Mouse (Mus musculus) liver, embryonic 11.5 days (tissue): ENCODE measurements around the gene Rnf24. TPM values are rescaled to one million over a fixed set of nuclear protein-coding genes. Genes with fewer than 3 reads are reported as not detected.
A peak's percentile ranks its signal among the peaks of the same experiment; 100 is the strongest.

Source experiments
- ATAC-seq: fragments of 200-750 bp; cut with Nextera tagmentation; replicated peaks from 2 replicates; pipeline ENCODE4 v1.8.0; 2017; ENCODE audit warnings: moderate number of reproducible peaks, mild to moderate bottlenecking, moderate TSS enrichment, moderate library complexity; ENCODE audit not compliant: low FRiP score
- DNase-seq: peaks from one replicate; pipeline ENCODE4 v3.0.0-alpha.2; 2017; ENCODE audit warnings: low spot score
- H3K27ac ChIP-seq: fragments of 300-500 bp; sonication (generic); 2 replicates; pipeline ENCODE4 v1.5.1; 2014; ENCODE audit warnings: mild to moderate bottlenecking, low read depth, low read length, control low read depth
- H3K27me3 ChIP-seq: fragments of 300-500 bp; sonication (generic); replicated peaks from 2 replicates; pipeline ENCODE4 v1.6.1; 2014; ENCODE audit warnings: low read length, mixed read lengths; ENCODE audit not compliant: control insufficient read depth, insufficient read depth
- H3K36me3 ChIP-seq: fragments of 300-500 bp; sonication (generic); 2 replicates; pipeline ENCODE4 v1.6.1; 2014; ENCODE audit warnings: mild to moderate bottlenecking, low read length, moderate library complexity, mixed read lengths; ENCODE audit not compliant: control insufficient read depth, insufficient read depth
- H3K4me1 ChIP-seq: fragments of 300-500 bp; sonication (generic); replicated peaks from 2 replicates; pipeline ENCODE4 v1.6.1; 2014; ENCODE audit warnings: low read length, mixed read lengths; ENCODE audit not compliant: control insufficient read depth, insufficient read depth
- H3K4me2 ChIP-seq: fragments of 300-500 bp; sonication (generic); 2 replicates; pipeline ENCODE4 v1.6.1; 2014; ENCODE audit warnings: mild to moderate bottlenecking, control low read depth, moderate library complexity
- H3K4me3 ChIP-seq: fragments of 300-500 bp; sonication (generic); 2 replicates; pipeline ENCODE4 v1.5.1; 2014; ENCODE audit warnings: low read depth, low read length, control low read depth
- H3K9ac ChIP-seq: fragments of 300-500 bp; sonication (generic); 2 replicates; pipeline ENCODE4 v1.6.1; 2014; ENCODE audit warnings: low read depth, low read length, control low read depth
- H3K9me3 ChIP-seq: fragments of 300-500 bp; sonication (generic); 2 replicates; pipeline ENCODE4 v1.6.1; 2016; ENCODE audit warnings: low read length, inconsistent platforms, mixed read lengths; ENCODE audit not compliant: control insufficient read depth
- WGBS: fragments of 180-500 bp; shearing (Covaris S2); extraction: QIAGEN DNeasy Blood & Tissue Kit; methylation state at CpG from one replicate; pipeline ENCODE4 v1.1.7; 2014; 5-methylcytosine and 5-hydroxymethylcytosine counted together
- polyA plus RNA-seq: library from polyadenylated mRNA; unstranded; fragments of >200 nt; fragmentation: Nextera tagmentation; extraction: Ambion mirVana; gene quantifications from 2 replicates; pipeline ENCODE4 v1.2.1, GENCODE M21; 2014

The Rnf24 gene
- polyA plus RNA-seq, 1 experiment from 2014 or later: 1.2 TPM

DNA sequence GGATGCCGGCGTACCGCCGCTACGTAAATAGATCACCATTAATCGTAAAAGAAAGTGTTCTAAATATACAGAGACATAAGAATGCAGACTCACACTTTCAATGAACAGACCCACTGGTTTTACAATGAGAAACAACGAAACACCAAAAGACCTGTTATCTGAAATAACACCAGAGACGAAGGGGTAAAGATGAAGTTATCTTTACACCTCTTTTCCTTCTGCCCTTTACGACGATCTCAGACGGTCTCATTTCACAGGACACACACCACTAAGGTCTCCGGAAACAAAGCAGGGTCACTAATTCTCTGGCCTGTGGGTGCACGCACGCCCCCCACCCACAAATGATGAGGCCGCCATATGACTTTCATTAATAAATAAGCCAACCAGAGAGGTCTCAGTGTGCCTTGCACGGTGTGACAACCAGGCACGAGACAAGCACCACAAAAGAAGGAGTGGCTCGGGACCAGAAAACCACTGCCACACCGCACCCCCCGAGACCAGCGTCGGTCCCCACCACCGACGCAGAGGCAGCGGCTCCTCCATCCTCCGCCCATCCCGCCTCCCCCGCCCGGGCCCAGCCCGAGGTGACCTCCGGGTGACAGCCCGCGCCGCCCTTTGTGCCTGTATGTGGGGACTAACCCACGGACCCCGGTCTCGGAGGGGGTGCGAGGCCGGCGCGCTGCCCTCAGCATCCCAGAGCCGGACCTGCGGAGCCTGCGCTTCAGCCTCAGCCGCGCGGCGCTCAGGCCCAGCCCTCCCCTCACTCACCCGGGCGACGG is 535 bp downstream of the Rnf24 start:
- no peaks in the 10 kb centered on the region for H3K9me3 ChIP-seq
- WGBS: 2% methylated on average over 49 of the region's 51 CpGs
- peak; percentile 69 for ATAC-seq
- peak overlapping the region; percentile 47 for H3K27ac ChIP-seq
- no peak for DNase-seq
- H3K4me2 ChIP-seq: peak overlapping the region; percentile 100
- peaks cover 9% of the 10 kb centered on the region for H3K4me1 ChIP-seq
- no peaks in the 10 kb centered on the region for H3K36me3 ChIP-seq
- H3K27me3 ChIP-seq: peaks cover 4% of the 10 kb centered on the region; the same call in 1 of the 2 replicates
- H3K4me3 ChIP-seq: peak overlapping the region; percentile 83
- H3K9ac ChIP-seq: peak overlapping the region; percentile 76

- Histone ChIP-seq H3K9me3 (no peaks in the 10 kb centered on the region), H3K4me1 (peaks cover 9% of the 10 kb centered on the region), H3K9ac (no peak overlapping the region; the same call in 1 of the 2 replicates), H3K27ac (no peak overlapping the region), H3K36me3 (no peaks in the 10 kb centered on the region), H3K4me2 (peak overlapping the region; percentile 100), H3K27me3 (peaks cover 4% of the 10 kb centered on the region; the same call in 1 of the 2 replicates), H3K4me3 (peak overlapping the region; percentile 83)
- DNase-seq (no peak), ATAC-seq (no peak)
- 30% methylated on average over 10 of the region's 10 CpGs for WGBS
These were observed 1.2 kb downstream of the Rnf24 start for GRCm38 (mm10) chr2:131351471-131351870.

- no peak overlapping the region for H3K4me2 ChIP-seq
- H3K27ac ChIP-seq: no peak overlapping the region
- no peak for DNase-seq
- peaks cover 9% of the 10 kb centered on the region for H3K4me1 ChIP-seq
- no peaks in the 10 kb centered on the region for H3K9me3 ChIP-seq
- peaks cover 4% of the 10 kb centered on the region; the same call in 1 of the 2 replicates for H3K27me3 ChIP-seq
- ATAC-seq: no peak
- H3K4me3 ChIP-seq: no peak overlapping the region
- 87% methylated on average over 6 of the region's 6 CpGs for WGBS
- H3K36me3 ChIP-seq: no peaks in the 10 kb centered on the region
- H3K9ac ChIP-seq: no peak overlapping the region
These were observed 2.4 kb downstream of the Rnf24 start for GRCm38 (mm10) chr2:131350301-131350700.

- no peaks in the 10 kb centered on the region for H3K36me3 ChIP-seq
- no peaks in the 10 kb centered on the region for H3K4me1 ChIP-seq
These were observed 7.1 kb downstream of the Rnf24 start for GRCm38 (mm10) chr2:131345556-131345955.

DNA sequence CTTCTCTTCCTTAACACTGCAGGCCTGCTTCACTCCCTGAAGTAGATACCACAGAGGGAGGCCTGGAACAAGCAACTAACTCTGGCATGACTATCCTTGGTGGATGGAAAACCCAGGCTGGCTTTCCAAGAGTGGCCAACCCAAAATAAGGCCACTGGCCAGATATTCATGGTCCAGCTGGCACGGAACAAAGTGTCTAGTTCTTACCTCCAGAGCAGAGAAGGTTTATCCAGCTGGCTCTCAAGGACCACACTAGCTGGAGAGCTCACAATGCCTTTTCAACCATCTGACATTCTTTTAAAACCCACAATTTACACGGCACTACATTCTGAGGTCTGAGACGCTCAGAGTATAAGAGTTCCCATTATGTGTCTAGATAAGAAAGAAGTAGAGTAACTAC is 8.2 kb downstream of the Rnf24 start:
- H3K4me1 ChIP-seq: no peaks in the 10 kb centered on the region
- no peak overlapping the region for H3K27ac ChIP-seq
- no peak overlapping the region for H3K9ac ChIP-seq
- H3K36me3 ChIP-seq: no peaks in the 10 kb centered on the region
- H3K9me3 ChIP-seq: no peaks in the 10 kb centered on the region
- H3K4me3 ChIP-seq: no peak overlapping the region
- H3K27me3 ChIP-seq: no peaks in the 10 kb centered on the region
- no peak overlapping the region for H3K4me2 ChIP-seq
- ATAC-seq (no peak), DNase-seq (no peak)
- 78% methylated on average over 3 of the region's 3 CpGs for WGBS

More at GRCm38 (mm10) chr2:131345556-131345955, 7.1 kb downstream of the Rnf24 start:
- Histone ChIP-seq H3K27ac (no peak overlapping the region), H3K27me3 (no peaks in the 10 kb centered on the region), H3K9me3 (no peaks in the 10 kb centered on the region), H3K4me2 (no peak overlapping the region), H3K9ac (no peak overlapping the region), H3K4me3 (no peak overlapping the region)
- 63% methylated on average over 3 of the region's 3 CpGs for WGBS
- ATAC-seq: no peak
- no peak for DNase-seq

- Histone ChIP-seq H3K9ac (no peak overlapping the region), H3K4me1 (no peaks in the 10 kb centered on the region), H3K27ac (no peak overlapping the region), H3K4me3 (no peak overlapping the region), H3K27me3 (no peaks in the 10 kb centered on the region), H3K9me3 (no peaks in the 10 kb centered on the region), H3K4me2 (no peak overlapping the region), H3K36me3 (no peaks in the 10 kb centered on the region)
- no peak for DNase-seq
- WGBS: 73% methylated on average over 6 of the region's 6 CpGs
- ATAC-seq: no peak
These were observed 15.1 kb downstream of the Rnf24 start for GRCm38 (mm10) chr2:131337602-131338001.

GRCm38 (mm10) chr2:131330548-131330947 is 22.1 kb downstream of the Rnf24 start:
- Histone ChIP-seq H3K4me1 (no peaks in the 10 kb centered on the region), H3K4me2 (no peak overlapping the region), H3K36me3 (no peaks in the 10 kb centered on the region), H3K4me3 (no peak overlapping the region), H3K9me3 (no peaks in the 10 kb centered on the region), H3K9ac (no peak overlapping the region), H3K27ac (no peak overlapping the region), H3K27me3 (no peaks in the 10 kb centered on the region)
- no peak for ATAC-seq
- WGBS: 83% methylated on average over 3 of the region's 3 CpGs
- no peak for DNase-seq

DNA sequence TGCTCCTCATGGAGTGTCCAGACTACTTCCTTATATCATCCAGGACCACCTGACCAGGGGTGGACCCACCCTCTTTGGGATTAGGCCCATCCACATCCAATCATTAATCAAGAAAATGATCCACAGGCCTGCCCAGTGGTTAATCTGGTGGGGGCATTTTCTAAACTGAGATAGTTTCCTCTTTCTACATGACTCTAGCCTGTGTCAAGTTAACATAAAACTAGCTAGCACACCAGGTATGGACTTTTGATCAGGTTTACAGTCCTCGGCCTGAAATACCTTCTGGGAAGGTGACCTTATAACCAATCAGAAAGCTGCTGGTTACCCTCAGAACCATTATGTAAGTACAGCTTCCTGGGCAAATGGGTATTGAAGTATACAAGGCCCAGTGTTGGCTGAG is 23.7 kb downstream of the Rnf24 start:
- H3K9me3 ChIP-seq: no peaks in the 10 kb centered on the region
- no peak overlapping the region for H3K4me3 ChIP-seq
- no peaks in the 10 kb centered on the region for H3K4me1 ChIP-seq
- H3K9ac ChIP-seq: no peak overlapping the region
- ATAC-seq (no peak), DNase-seq (no peak)
- no peaks in the 10 kb centered on the region for H3K27me3 ChIP-seq
- no peaks in the 10 kb centered on the region for H3K36me3 ChIP-seq
- 85% methylated on average over 1 of the region's 1 CpGs for WGBS
- H3K27ac ChIP-seq: no peak overlapping the region
- H3K4me2 ChIP-seq: no peak overlapping the region

DNA sequence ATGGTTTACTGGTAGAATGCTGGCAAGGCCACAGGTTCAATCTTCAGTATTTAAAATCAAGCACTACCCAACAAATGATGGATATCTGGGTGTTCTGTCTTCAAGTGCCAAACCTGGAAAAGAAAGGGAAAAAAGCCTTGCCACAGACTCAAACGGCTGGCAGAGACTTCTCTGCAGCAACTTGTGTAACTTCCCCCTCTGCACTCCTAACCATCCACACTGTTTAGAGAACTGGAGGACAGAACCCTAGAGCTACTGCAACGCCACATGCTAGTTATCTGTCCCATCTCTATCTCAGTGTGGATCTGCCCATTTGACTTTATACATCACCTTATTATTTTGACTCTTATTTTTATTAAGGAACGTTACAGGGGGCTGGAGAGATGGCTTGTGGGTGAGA is 26.6 kb downstream of the Rnf24 start:
- 58% methylated on average over 3 of the region's 3 CpGs for WGBS
- H3K4me1 ChIP-seq: peaks cover 2% of the 10 kb centered on the region; the same call in 1 of the 2 replicates
- H3K4me2 ChIP-seq: no peak overlapping the region
- DNase-seq (no peak), ATAC-seq (no peak)
- H3K4me3 ChIP-seq: no peak overlapping the region
- H3K36me3 ChIP-seq: no peaks in the 10 kb centered on the region
- no peak overlapping the region for H3K9ac ChIP-seq
- H3K27ac ChIP-seq: no peak overlapping the region
- H3K27me3 ChIP-seq: no peaks in the 10 kb centered on the region
- no peaks in the 10 kb centered on the region for H3K9me3 ChIP-seq
